Mouse (Mus musculus) CH12.LX (cell line): Measurements from ENCODE around the gene Ctdspl. TPM values are rescaled to one million over a fixed set of nuclear protein-coding genes. Genes with fewer than 3 reads are reported as not detected.

ENCODE experiments used
- DNase-seq: peaks from one replicate; pipeline ENCODE4 v3.0.0-alpha.2; 2013; ENCODE audit errors: extremely low read depth
- H3K27ac ChIP-seq: 2 replicates; pipeline ENCODE4 v1.5.1; 2012; ENCODE audit warnings: low read depth, mild to moderate bottlenecking, control low read depth, moderate library complexity; ENCODE audit not compliant: insufficient read depth
- H3K27me3 ChIP-seq: replicated peaks from 2 replicates; pipeline ENCODE3; 2012; ENCODE audit warnings: inconsistent platforms
- H3K36me3 ChIP-seq, 2 experiments: replicated peaks in 1 of 2; 2 replicates each; pipeline versions ENCODE3 to v1.6.1; 2012; ENCODE audit warnings: inconsistent platforms in 1 of 2, low read length in 1 of 2, mild to moderate bottlenecking in 1 of 2, mixed read lengths in 1 of 2, moderate library complexity in 1 of 2; ENCODE audit not compliant: control insufficient read depth in 1 of 2, insufficient read depth in 1 of 2
- H3K4me1 ChIP-seq, 2 experiments: 2 replicates each; pipeline ENCODE4 v1.6.1; 2012; ENCODE audit warnings: inconsistent platforms in 1 of 2, moderate library complexity in 1 of 2; ENCODE audit not compliant: insufficient read depth in 2 of 2, control insufficient read depth in 1 of 2
- H3K4me2 ChIP-seq: 2 replicates; pipeline ENCODE4 v1.6.1; 2012; ENCODE audit warnings: low read depth, mild to moderate bottlenecking, control low read depth; ENCODE audit not compliant: poor library complexity, insufficient read depth, severe bottlenecking
- H3K4me3 ChIP-seq, 3 experiments: fragments of 150-350 bp in 1 of 3; sonication (generic) in 1 of 3; replicated peaks in 1 of 3; 2 replicates each; pipeline versions ENCODE3 to v1.5.1; 2011 to 2012; ENCODE audit warnings: low read depth in 2 of 3, low read length in 2 of 3, mild to moderate bottlenecking in 2 of 3, moderate library complexity in 2 of 3, control low read depth in 1 of 3, improper control_type of control experiment in 1 of 3, inconsistent platforms in 1 of 3, mixed read lengths in 1 of 3; ENCODE audit not compliant: poor library complexity in 1 of 3
- H3K79me2 ChIP-seq: replicated peaks from 2 replicates; pipeline ENCODE4 v1.6.1; 2012; ENCODE audit warnings: mild to moderate bottlenecking, moderate library complexity; ENCODE audit not compliant: control insufficient read depth, poor library complexity, insufficient read depth, severe bottlenecking; ENCODE audit errors: extremely low read depth
- H3K9ac ChIP-seq: 2 replicates; pipeline ENCODE4 v1.6.1; 2012; ENCODE audit warnings: low read depth, mild to moderate bottlenecking, control low read depth, moderate library complexity; ENCODE audit not compliant: insufficient read depth
- H3K9me3 ChIP-seq: replicated peaks from 2 replicates; pipeline ENCODE3; 2012; ENCODE audit warnings: low read length, inconsistent platforms, mixed read lengths
- BHLHE40 ChIP-seq: IDR thresholded peaks from 2 replicates; pipeline ENCODE4 v1.6.1; 2011; ENCODE audit warnings: mild to moderate bottlenecking, low read depth, low read length, improper control_type of control experiment
- CHD1 ChIP-seq: IDR thresholded peaks from 2 replicates; pipeline ENCODE4 v1.6.1; 2012; ENCODE audit warnings: low read depth, low read length, improper control_type of control experiment, inconsistent platforms
- CTCF ChIP-seq, 2 experiments: IDR thresholded peaks in 1 of 2; conservative IDR thresholded peaks in 1 of 2; 2 replicates each; pipeline ENCODE4 v1.5.1; 2011 to 2012; ENCODE audit warnings: low read depth in 2 of 2, low read length in 2 of 2, improper control_type of control experiment in 1 of 2, inconsistent platforms in 1 of 2, mild to moderate bottlenecking in 1 of 2, moderate library complexity in 1 of 2
- E2F4 ChIP-seq: IDR thresholded peaks from 2 replicates; pipeline ENCODE4 v1.6.1; 2011; ENCODE audit warnings: low read depth, low read length, improper control_type of control experiment; ENCODE audit not compliant: insufficient replicate concordance
- EP300 ChIP-seq: IDR thresholded peaks from 2 replicates; pipeline ENCODE4 v1.6.1; 2011; ENCODE audit warnings: low read length, improper control_type of control experiment
- ETS1 ChIP-seq: conservative IDR thresholded peaks from 2 replicates; pipeline ENCODE4 v1.6.1; 2012; ENCODE audit warnings: low read depth, mild to moderate bottlenecking, inconsistent platforms, low read length, improper control_type of control experiment, moderate library complexity
- GABPA ChIP-seq: IDR thresholded peaks from 2 replicates; pipeline ENCODE4 v1.6.1; 2012; ENCODE audit warnings: low read depth, low read length, improper control_type of control experiment, inconsistent platforms; ENCODE audit not compliant: insufficient replicate concordance
- IRF4 ChIP-seq: IDR thresholded peaks from 2 replicates; pipeline ENCODE4 v1.6.1; 2014; ENCODE audit warnings: low read depth, mild to moderate bottlenecking, inconsistent platforms, low read length, improper control_type of control experiment
- KAT2A ChIP-seq: IDR thresholded peaks from 2 replicates; pipeline ENCODE4 v1.6.1; 2012; ENCODE audit warnings: low read length, improper control_type of control experiment, inconsistent platforms; ENCODE audit not compliant: insufficient replicate concordance
- MAFK ChIP-seq: IDR thresholded peaks from 2 replicates; pipeline ENCODE4 v1.6.1; 2011; ENCODE audit warnings: low read length, improper control_type of control experiment; ENCODE audit not compliant: insufficient replicate concordance
- MAX ChIP-seq: IDR thresholded peaks from 2 replicates; pipeline ENCODE4 v1.6.1; 2011; ENCODE audit warnings: low read length, improper control_type of control experiment
- MYC ChIP-seq: IDR thresholded peaks from 2 replicates; pipeline ENCODE4 v1.6.1; 2011; ENCODE audit warnings: low read depth, mild to moderate bottlenecking, improper control_type of control experiment, low read length
- NRF1 ChIP-seq: IDR thresholded peaks from 2 replicates; pipeline ENCODE4 v1.6.1; 2014; ENCODE audit warnings: low read depth, mild to moderate bottlenecking, inconsistent platforms, low read length, improper control_type of control experiment, moderate library complexity
- SIN3A ChIP-seq: IDR thresholded peaks from 2 replicates; pipeline ENCODE4 v1.6.1; 2012; ENCODE audit warnings: low read length, improper control_type of control experiment, inconsistent platforms
- SMC3 ChIP-seq: IDR thresholded peaks from 2 replicates; pipeline ENCODE4 v1.6.1; 2011; ENCODE audit warnings: low read depth, low read length, improper control_type of control experiment
- TCF12 ChIP-seq: IDR thresholded peaks from 2 replicates; pipeline ENCODE4 v1.6.1; 2014; ENCODE audit warnings: low read depth, mild to moderate bottlenecking, inconsistent platforms, low read length, improper control_type of control experiment
- UBTF ChIP-seq: IDR thresholded peaks from 2 replicates; pipeline ENCODE4 v1.6.1; 2012; ENCODE audit warnings: low read depth, mild to moderate bottlenecking, inconsistent platforms, low read length, improper control_type of control experiment, moderate library complexity
- USF2 ChIP-seq: conservative IDR thresholded peaks from 2 replicates; pipeline ENCODE4 v1.6.1; 2011; ENCODE audit warnings: low read depth, low read length, improper control_type of control experiment
- ZC3H11A ChIP-seq: IDR thresholded peaks from 2 replicates; pipeline ENCODE4 v1.6.1; 2012; ENCODE audit warnings: low read depth, mild to moderate bottlenecking, inconsistent platforms, low read length, improper control_type of control experiment
- ZKSCAN1 ChIP-seq: IDR thresholded peaks from 2 replicates; pipeline ENCODE4 v1.6.1; 2012; ENCODE audit warnings: low read depth, inconsistent platforms, low read length, improper control_type of control experiment, borderline replicate concordance
- ZMIZ1 ChIP-seq: IDR thresholded peaks from 2 replicates; pipeline ENCODE4 v1.6.1; 2012; ENCODE audit warnings: low read depth, mild to moderate bottlenecking, inconsistent platforms, low read length, improper control_type of control experiment
- dilution Hi-C: fragments of 300-500 bp; cut with MboI; formaldehyde crosslinking; loops from 2 replicates; pipeline ENCODE4 v1.14.3; 2020; ENCODE audit warnings: low sequenced_read_pairs; ENCODE audit not compliant: extremely low pct_unique_long_range_greater_than_20kb, extremely low pct_ligation_motif_present
- in situ Hi-C: fragments of 300-500 bp; cut with MboI; formaldehyde crosslinking; loops from 3 replicates; pipeline ENCODE4 v1.14.3; 2019; ENCODE audit warnings: low sequenced_read_pairs, low pct_ligation_motif_present, low pct_unique_long_range_greater_than_20kb, mixed read lengths
- polyA plus RNA-seq: library from polyadenylated mRNA; unstranded; fragments of >175 nt; gene quantifications from 2 replicates; pipeline ENCODE4 v1.2.1, GENCODE M21; 2012; ENCODE audit warnings: low read depth; ENCODE audit not compliant: insufficient read length
- total RNA-seq, 2 experiments: library from RNA; depleted of rRNA; stranded (reverse); fragments of 300-350 nt in 1 of 2; fragments of >200 nt in 1 of 2; gene quantifications; 2 replicates each; pipeline ENCODE4 v1.2.3; 2012 to 2014

Gene Ctdspl
- total and polyA plus RNA-seq, 3 experiments: not detected

DNA sequence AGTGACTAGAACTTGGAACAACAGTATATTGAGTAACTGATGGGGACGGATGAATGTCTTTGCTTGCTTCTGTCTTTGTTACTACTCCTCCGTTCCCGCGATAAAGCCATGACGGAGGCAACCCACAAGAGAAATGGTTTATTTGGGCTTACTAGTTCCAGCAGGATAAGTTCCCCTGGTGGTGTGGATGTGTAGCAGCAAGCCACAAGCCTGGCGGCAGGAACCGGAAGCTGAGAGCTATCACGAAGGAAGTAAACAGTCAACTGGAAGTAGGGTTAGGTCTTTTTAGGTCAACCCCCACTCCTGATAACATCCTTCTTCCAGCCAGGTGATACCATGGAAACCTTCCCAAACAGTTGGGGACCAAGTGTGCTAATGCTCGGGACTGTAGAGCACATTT, 7.5 kb downstream of the Ctdspl start:
- in situ Hi-C loops (no loop called here), dilution Hi-C loops (no loop called here)
- TF ChIP-seq CTCF (conservative IDR thresholded peaks at IDR 0.05 in 1 of 2, IDR thresholded peaks at IDR 0.05 in 1 of 2; ENCODE audit: low read depth in 2 of 2, low read length in 2 of 2) (no peak), IRF4 (no peak), CHD1 (no peak), TCF12 (no peak), ZKSCAN1 (no peak)
- Histone ChIP-seq H3K27ac (no peak overlapping the region), H3K27me3 (peaks cover 37% of the 10 kb centered on the region), H3K79me2 (no peaks in the 10 kb centered on the region), H3K9me3 (no peaks in the 10 kb centered on the region), H3K4me3 (no peak overlapping the region), H3K36me3 (no peaks in the 10 kb centered on the region), H3K9ac (no peak overlapping the region), H3K4me1 (no peaks in the 10 kb centered on the region), H3K4me2 (no peak overlapping the region)
- DNase-seq: no peak

DNA sequence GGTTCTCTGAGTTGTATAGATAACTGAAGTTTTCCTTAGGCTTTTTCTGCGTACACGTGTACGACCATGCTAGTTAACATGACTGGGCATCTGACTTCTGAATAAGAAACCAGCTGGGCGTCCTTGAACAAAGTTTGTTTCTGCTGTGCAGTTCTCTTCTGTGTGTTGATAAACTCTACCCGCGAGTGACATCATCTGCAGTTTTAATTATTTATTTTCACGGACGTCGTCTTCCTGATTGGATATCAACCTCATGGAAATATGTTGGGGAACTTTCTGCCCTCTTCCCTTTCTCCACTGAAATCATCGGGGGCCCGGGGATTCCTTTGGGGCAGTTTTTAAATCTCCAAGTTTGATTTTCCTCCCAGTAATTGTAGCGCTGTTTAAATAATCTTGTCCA, 8.1 kb downstream of the Ctdspl start:
- no peak for DNase-seq
- TF ChIP-seq TCF12 (no peak), SMC3 (no peak), SIN3A (no peak), ETS1 (no peak), NRF1 (no peak), EP300 (no peak), E2F4 (no peak), BHLHE40 (no peak), ZKSCAN1 (no peak)
- H3K36me3 ChIP-seq: no peaks in the 10 kb centered on the region
- no peak overlapping the region for H3K4me3 ChIP-seq
- dilution Hi-C loops (no loop called here), in situ Hi-C loops (no loop called here)
- no peaks in the 10 kb centered on the region for H3K9me3 ChIP-seq
- H3K79me2 ChIP-seq: no peaks in the 10 kb centered on the region
- no peak overlapping the region for H3K27ac ChIP-seq
- H3K27me3 ChIP-seq: peaks cover 37% of the 10 kb centered on the region
- H3K4me2 ChIP-seq: no peak overlapping the region
- H3K9ac ChIP-seq: no peak overlapping the region
- no peaks in the 10 kb centered on the region for H3K4me1 ChIP-seq

DNA sequence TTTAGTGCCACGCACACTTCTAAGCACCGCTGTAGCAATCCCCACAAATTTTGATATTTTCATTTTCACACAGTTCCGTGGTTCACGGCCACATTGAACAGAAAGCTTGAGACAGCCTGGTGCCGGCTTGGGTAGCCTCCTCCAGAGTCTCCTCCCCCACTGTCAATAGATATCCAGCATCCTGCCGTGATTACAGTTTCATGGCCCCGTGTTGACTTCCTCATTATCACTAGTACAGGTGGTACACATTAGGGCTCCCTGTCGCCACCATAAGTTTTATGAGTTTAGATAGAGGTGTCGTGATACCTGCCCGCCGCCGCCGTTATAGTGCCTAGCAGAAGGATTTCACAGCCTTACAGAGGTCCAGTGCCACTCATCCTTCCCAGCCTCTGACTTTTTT, 8.8 kb downstream of the Ctdspl start:
- H3K27ac ChIP-seq: no peak overlapping the region
- no peaks in the 10 kb centered on the region for H3K79me2 ChIP-seq
- H3K4me1 ChIP-seq: no peaks in the 10 kb centered on the region
- H3K9me3 ChIP-seq: no peaks in the 10 kb centered on the region
- peaks cover 32% of the 10 kb centered on the region for H3K27me3 ChIP-seq
- no peak for DNase-seq
- no peaks in the 10 kb centered on the region for H3K36me3 ChIP-seq
- no peak for TF ChIP-seq GABPA
- TF ChIP-seq KAT2A: no peak
- TF ChIP-seq ZC3H11A: no peak
- TF ChIP-seq MAFK: no peak
- no peak for TF ChIP-seq MAX
- no peak for TF ChIP-seq SMC3
- TF ChIP-seq USF2: no peak
- TF ChIP-seq ETS1: no peak
- TF ChIP-seq ZMIZ1: no peak
- TF ChIP-seq MYC: no peak
- no peak for TF ChIP-seq BHLHE40
- no peak for TF ChIP-seq UBTF
- TF ChIP-seq ZKSCAN1: no peak
- dilution Hi-C loops: no loop called here
- in situ Hi-C loops: no loop called here
- H3K4me2 ChIP-seq: no peak overlapping the region
- no peak overlapping the region for H3K9ac ChIP-seq
- no peak overlapping the region for H3K4me3 ChIP-seq
